Mouse (Mus musculus) cerebellum, adult 18-20 months (tissue): ENCODE results near the gene Eogt.

Experiments
- DNase-seq, 2 experiments: peaks; one replicate each; pipeline ENCODE4 v3.0.0; 2021

Eogt gene

DNA sequence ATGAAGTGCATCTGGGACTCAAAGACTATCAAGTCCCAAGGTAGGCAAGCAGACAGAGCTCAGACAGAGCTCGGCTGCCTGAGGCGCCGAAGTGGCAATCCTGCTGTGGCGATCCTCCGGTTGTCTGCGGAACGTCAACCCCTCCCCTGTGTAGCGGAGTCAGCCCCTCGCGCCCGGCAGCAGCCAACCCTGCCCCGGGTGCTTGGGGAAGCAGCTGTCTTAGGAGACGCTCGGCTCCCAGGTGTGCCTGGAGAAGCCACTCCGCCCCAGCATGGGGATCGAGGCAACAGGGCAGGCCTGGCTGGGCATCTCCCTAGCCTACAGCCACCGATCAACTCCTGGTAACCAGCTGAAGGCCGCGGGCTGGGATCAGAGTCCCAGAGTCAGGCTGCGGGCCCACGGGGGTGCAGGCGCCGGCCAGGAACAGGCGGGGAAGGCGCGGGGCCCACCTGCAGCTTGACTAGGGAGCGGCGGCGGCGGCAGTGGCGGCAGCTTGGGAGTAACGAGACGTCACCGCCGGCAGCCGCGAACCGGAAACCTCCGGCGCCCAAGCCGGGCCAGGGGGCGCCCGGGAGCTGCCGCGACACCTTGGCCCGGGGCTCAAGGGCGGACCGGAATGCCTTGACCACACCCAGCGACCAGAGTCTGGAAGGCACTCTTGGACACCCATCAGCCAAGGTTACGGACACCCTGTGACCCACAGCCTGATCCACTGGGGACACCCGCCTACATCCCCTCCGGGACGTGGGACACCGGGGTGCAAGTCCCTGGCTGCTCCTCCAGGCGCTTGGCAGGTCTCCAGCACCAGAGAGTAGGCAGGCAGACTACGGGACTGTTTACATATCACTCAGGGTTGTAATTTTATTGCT, at the start of gene Eogt:
Gene Eogt, minus strand, starts transcription at position 800 of the 869 bp plus-strand sequence.
- peak; percentile 71 to 85 for DNase-seq

DNA sequence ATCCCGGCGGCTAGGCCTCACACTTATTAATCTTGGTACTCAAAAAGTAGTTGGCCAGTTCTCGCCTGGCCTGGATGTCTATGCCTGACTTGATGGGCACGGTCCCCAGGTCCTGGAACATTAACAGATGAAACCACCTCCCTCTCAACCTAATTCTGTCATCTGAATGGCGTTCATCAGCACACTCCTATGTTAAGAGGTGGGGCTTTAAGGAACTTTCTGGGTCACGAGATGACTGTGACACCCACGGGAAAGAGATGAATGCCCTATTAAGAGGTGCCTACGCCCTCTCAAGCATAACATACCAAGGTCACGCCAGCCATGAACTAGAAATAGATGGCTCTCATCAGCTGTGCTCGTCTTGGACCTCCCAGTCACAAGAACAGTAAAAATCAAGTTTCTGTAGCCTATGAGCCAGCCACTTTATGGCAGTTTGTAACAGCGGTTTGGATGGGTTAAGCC, 30.4 kb upstream of the Eogt start:
- no peak for DNase-seq

DNA sequence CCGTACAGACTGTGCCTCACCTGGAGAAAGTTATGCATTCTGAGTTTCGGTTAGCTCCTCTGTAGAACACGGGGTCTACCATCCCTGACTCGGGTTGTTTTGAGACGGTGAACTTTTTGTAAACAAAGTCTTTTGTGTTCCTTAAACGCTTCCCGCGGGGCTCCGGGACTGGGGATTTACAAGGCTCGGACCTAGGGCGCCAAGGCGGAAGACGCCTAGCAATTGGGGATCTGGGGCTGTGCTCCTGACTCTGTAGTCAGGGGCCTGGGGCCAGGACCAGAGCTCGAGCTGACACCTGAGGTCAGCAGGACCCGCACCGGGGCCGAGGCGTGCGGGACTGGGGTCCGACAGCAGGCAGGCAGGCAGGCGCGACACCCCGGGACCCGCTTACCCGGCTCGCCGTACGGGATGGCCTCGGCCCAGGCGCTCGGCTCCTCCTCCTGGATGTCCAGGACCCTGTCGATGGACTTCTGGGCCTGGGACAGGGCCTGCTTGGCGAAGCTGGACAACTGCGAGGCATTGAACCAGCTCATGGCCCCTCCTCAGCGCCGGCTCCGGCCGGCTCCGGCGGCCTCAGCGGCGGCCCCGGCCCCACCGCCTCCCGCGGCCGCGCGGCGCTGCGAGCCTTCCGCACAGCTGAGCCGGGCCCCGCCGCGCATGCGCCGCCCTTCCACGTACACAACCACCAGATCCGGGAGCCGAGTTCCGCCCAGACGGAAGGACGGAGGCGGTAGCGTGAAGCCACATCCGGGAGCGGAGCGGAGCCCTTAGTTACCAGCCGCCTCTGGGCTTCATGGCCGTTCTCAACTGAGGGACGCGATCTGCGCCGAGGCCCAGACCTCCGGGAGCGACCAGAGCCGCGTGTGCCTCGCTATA, 29.7 kb upstream of the Eogt start, which contains the start of gene Tmf1:
Gene Tmf1, minus strand, starts transcription at position 632 of the 876 bp plus-strand sequence.
- peak; percentile 95 to 97 for DNase-seq

DNA sequence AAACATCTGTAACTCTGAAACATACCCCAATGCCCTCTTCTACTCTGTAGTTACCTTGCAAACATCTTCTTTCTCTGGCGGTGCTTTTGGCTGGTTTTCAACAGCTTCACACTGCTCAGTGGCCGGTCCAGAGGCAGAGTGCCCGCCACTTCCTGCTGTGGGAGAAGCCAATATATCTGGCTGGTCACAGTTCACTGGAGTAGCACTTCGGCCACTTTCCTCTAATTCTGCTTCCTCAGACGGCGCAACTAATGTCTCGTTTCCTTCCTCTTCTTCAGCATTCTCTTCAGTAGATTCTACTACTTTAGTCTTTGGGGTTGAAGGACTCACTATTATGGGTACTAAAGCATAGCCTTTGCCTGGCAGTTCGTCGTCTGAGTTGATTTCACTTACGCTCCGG, 26.7 kb upstream of the Eogt start:
- no peak for DNase-seq

- DNase-seq: no peak
Measured at GRCm38 (mm10) chr6:97150156-97150555, 1.2 kb upstream of the Eogt start.

GRCm38 (mm10) chr6:97149721-97150120, 739 bp upstream of the Eogt start:
- no peak for DNase-seq

GRCm38 (mm10) chr6:97147755-97148382, 1.1 kb downstream of the Eogt start:
- peak; percentile 41 to 63 for DNase-seq

- no peak for DNase-seq
Measured at GRCm38 (mm10) chr6:97145156-97145555, 3.8 kb downstream of the Eogt start.

DNA sequence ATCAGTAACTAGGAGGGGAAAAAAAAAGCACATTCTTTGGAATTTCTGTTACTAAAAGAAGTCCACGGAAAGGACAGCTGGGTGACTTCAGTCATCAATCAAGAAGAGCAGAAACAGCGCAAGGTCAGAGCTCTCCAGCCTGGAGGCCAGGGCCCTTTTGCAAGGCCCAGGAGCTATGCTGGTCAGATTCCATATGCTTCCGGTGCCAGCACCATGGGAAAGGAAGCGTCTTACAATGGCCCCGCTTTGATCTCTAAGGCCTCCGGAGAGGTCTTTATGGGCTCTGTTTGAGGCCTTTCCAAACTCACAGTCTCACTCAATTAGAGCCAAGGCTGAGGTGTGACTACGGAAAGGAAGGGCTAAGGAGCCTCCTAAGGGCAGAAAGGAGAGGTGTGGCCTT, 4.6 kb downstream of the Eogt start:
- DNase-seq: no peak

DNA sequence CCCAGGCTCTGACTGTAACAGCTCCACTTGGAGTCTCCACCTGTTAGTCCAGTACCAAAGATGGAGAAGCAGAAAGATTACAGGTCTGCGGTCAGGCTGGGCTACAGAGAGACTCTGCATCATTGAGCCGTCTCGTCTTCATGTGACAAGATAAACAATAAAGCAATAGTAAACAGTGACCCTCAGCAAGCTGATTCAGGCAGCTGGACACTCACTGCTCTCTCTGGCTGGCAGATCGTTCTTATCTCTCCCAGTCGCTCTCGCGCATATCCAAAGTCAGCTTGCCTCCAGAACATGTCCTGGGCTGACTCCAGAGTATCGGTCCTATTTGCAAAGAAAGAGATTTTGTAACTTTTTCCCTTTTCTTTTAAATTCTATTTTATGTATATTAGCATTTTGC, 6.4 kb downstream of the Eogt start:
- DNase-seq: no peak

- DNase-seq: no peak
Measured at GRCm38 (mm10) chr6:97141811-97142210, 7.2 kb downstream of the Eogt start.

DNA sequence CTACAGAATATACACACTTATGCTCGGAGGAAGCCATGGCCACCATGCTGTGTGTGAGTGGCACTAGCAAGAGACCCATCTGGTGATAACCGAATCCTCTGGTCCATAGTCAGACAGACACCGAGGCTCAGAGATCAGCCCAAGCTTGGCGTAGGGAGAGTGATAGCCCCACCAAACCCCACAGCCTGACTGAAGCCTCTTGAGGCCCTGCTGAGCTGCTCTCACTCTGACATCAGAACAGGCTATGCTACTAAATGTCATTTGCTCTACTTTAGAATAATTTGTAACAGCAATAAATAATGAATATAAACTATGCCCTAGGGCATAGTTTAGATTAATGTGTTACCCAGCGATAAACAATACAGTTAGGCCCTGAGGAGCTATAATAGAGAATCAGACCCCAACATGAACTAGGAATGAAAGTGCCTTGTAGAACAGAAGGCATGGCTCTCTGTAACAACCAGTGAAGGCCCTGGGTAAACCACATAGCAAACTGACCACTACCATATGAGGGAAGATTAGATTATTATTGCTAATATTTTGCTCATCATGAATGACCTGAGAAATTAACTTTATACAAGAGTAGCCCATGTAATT, 16.2 kb downstream of the Eogt start:
- DNase-seq: no peak

GRCm38 (mm10) chr6:97131808-97132207, 17.2 kb downstream of the Eogt start:
- no peak for DNase-seq

GRCm38 (mm10) chr6:97130979-97131378, 18.0 kb downstream of the Eogt start:
- DNase-seq: no peak

- DNase-seq: no peak
Measured at GRCm38 (mm10) chr6:97124336-97125010, 24.5 kb downstream of the Eogt start.

DNA sequence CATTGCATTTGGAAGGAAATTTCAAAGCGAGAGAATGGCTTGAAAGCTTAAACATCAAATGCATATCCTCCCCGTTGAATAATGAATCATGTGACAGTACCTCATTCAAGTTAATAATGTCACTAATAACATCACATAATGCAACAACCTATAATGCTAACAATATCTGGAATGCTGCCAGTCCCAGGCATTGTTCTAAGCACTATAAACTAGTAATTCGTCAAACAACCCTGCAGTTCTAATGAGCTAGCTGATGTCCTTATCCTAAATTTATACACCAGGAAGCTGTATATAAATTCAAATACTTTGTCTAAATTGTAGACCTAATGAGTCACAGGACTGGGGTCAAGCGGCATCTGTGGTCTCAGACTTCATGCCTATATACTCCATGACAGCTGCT, 28.1 kb downstream of the Eogt start:
- no peak for DNase-seq

DNA sequence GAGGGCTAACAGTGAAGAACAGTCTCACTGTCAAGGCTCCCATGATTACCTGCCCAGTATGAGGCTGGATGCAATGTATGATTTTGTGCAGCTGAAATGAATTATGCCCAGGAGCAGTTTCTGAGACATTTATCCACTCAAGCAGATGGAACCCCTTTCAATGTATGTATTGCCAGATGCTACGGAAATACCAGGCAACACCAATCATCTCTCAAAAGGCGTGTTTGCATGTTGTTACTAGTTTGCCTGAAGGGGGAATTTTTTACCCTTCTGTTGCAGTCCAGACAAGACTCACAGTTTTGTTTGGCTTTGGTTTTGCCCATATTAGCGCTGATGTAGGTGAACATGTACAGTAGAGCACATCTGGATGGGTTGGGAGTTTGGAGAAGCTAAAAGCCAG, 30.7 kb downstream of the Eogt start:
- DNase-seq: no peak

- no peak for DNase-seq
Measured at GRCm38 (mm10) chr6:97116896-97117295, 32.1 kb downstream of the Eogt start.

- DNase-seq: no peak
Measured at GRCm38 (mm10) chr6:97114821-97115220, 34.2 kb downstream of the Eogt start.

DNA sequence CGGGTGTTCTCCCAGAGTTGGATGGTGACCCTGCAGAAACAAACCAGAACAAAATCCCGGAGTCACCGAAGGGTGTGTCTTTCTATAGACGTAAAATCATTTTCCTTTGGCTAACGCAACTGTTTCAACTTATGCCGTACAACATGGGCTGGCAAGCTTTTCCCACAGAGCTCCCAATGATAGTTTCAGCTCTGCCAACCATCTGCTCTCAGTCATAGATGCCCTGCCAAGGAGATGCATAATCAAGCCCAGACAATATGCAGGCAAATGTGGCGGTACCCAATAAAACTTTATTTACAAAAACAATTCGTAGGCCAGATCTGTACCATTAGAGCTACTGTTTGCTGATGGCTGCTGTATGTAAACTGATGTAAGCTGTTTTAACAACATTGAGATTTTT, 36.8 kb downstream of the Eogt start:
- DNase-seq: no peak

- DNase-seq: peak; percentile 31 to 50
Measured at GRCm38 (mm10) chr6:97106777-97107176, 42.2 kb downstream of the Eogt start.

DNA sequence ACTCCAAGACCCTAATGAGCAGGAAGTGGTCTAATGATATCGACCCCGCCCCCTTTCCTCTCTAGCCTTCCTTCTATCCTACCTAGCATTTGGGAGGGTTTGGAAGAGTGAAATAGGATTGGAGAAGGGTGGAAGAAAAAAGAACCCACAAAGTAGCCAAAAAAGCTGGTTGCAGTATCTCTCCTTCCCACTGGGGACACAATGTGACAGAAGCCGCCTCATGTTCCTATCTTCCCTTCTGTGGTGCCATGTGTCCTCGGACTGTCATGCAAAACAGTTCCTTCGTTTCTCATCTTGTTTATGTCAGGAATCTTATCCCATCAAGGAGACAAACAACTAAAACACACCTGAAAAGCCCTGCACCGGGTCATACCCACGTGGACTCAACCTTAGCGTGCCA, 42.9 kb downstream of the Eogt start:
- no peak for DNase-seq
